Mouse (Mus musculus): Measurements from ENCODE around the gene Wbp2. TPM values are rescaled to one million over a fixed set of nuclear protein-coding genes. Genes with fewer than 3 reads are reported as not detected.
A peak's percentile ranks its signal among the peaks of the same experiment; 100 is the strongest.

Gene Wbp2
- polyA plus RNA-seq, 1 experiment from 2014 or later: 95.4 TPM

DNA sequence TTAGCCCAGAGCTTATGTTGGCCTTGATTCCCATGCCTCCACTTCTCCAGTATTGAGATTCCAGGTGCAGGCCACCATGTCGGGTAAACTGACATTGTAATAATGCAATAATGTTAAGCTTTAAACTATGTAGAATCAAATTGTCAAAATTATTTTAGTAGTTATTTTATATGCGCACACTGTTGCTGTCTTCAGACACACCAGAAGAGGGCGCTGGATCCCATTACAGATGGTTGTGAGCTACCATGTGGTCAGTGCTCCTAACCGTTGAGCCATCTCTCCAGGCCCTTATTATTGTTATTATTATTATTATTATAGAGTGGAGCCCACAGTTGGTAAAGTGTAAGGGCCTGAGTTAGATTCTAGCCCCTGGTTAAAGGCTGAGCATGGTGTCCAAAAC lies 24.3 kb upstream of the Wbp2 start:
- Histone ChIP-seq H3K9ac (ENCODE audit: low read length) (no peak overlapping the region), H3K36me3 (ENCODE audit: control insufficient read depth, insufficient read depth, low read length) (no peaks in the 10 kb centered on the region), H3K4me3 (ENCODE audit: low read length) (no peak overlapping the region), H3K4me2 (ENCODE audit: low read depth, low read length) (no peak overlapping the region), H3K27ac (ENCODE audit: low read length) (no peak overlapping the region), H3K27me3 (ENCODE audit: control insufficient read depth, insufficient read depth, low read depth, low read length) (peaks cover 34% of the 10 kb centered on the region), H3K4me1 (replicated peaks; ENCODE audit: control insufficient read depth, insufficient read depth, low read length) (peaks cover 44% of the 10 kb centered on the region), H3K9me3 (ENCODE audit: control insufficient read depth, low read length) (no peaks in the 10 kb centered on the region)
- ATAC-seq (ENCODE audit: low read depth): no peak
- 81% methylated on average over 4 of the region's 4 CpGs for WGBS

DNA sequence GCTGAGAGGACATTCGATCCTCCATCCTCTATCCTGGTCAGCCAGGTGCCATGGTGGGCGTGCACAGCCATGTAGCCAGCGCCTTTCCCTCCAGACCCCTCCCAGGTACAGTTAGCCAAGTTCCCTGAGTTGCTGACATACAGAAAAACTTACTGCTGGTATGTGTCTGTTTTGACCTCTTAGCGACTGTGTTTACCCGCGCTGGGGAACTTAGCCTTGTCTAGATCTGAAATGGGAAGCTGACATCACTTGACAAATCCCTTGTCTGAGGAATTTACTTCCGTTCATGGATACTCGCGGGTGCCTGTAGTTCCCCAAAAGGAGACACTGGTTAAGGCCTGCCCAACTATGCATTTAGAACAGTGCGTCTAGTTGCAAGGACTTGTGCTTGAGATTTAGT lies 23.7 kb upstream of the Wbp2 start:
- no peaks in the 10 kb centered on the region for H3K36me3 ChIP-seq (ENCODE audit: control insufficient read depth, insufficient read depth, low read length)
- peak; percentile 21 for ATAC-seq (ENCODE audit: low read depth)
- H3K4me3 ChIP-seq (ENCODE audit: low read length): peak overlapping the region; percentile 64
- H3K4me2 ChIP-seq (ENCODE audit: low read depth, low read length): peak overlapping the region; percentile 71
- H3K27ac ChIP-seq (ENCODE audit: low read length): peak overlapping the region; percentile 65
- WGBS: 13% methylated on average over 10 of the region's 10 CpGs
- peak overlapping the region; percentile 77 for H3K9ac ChIP-seq (ENCODE audit: low read length)
- H3K4me1 ChIP-seq (replicated peaks; ENCODE audit: control insufficient read depth, insufficient read depth, low read length): peaks cover 47% of the 10 kb centered on the region
- H3K9me3 ChIP-seq (ENCODE audit: control insufficient read depth, low read length): no peaks in the 10 kb centered on the region
- H3K27me3 ChIP-seq (ENCODE audit: control insufficient read depth, insufficient read depth, low read depth, low read length): peaks cover 34% of the 10 kb centered on the region

DNA sequence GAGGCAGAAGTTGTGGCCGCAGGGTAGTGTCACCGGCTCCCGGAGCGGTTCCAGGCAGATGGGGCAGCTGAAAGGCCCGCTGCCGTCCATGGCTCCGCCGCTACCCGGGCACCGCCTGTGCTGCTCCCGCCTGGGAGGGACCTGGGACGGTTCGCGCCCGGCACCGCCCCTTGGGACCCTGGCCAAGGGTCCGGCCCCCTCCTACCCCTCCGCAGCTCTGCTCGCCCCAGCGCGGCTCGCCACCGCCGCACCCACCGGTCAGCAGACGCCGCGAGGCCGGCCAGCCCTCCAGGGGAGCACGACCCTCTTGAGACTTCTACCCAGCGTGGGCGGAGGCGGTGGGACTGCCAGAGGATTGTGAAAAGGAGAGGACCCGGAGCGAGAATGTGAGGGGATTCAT lies 23.3 kb upstream of the Wbp2 start:
- H3K9ac ChIP-seq (ENCODE audit: low read length): peak overlapping the region; percentile 77
- peak overlapping the region; percentile 65 for H3K27ac ChIP-seq (ENCODE audit: low read length)
- peak overlapping the region; percentile 64 for H3K4me3 ChIP-seq (ENCODE audit: low read length)
- no peaks in the 10 kb centered on the region for H3K9me3 ChIP-seq (ENCODE audit: control insufficient read depth, low read length)
- WGBS: under 1% methylated on average over 32 of the region's 35 CpGs
- ATAC-seq (ENCODE audit: low read depth): peak; percentile 87
- H3K36me3 ChIP-seq (ENCODE audit: control insufficient read depth, insufficient read depth, low read length): no peaks in the 10 kb centered on the region
- peaks cover 34% of the 10 kb centered on the region for H3K27me3 ChIP-seq (ENCODE audit: control insufficient read depth, insufficient read depth, low read depth, low read length)
- H3K4me1 ChIP-seq (replicated peaks; ENCODE audit: control insufficient read depth, insufficient read depth, low read length): peaks cover 47% of the 10 kb centered on the region
- H3K4me2 ChIP-seq (ENCODE audit: low read depth, low read length): peak overlapping the region; percentile 71

DNA sequence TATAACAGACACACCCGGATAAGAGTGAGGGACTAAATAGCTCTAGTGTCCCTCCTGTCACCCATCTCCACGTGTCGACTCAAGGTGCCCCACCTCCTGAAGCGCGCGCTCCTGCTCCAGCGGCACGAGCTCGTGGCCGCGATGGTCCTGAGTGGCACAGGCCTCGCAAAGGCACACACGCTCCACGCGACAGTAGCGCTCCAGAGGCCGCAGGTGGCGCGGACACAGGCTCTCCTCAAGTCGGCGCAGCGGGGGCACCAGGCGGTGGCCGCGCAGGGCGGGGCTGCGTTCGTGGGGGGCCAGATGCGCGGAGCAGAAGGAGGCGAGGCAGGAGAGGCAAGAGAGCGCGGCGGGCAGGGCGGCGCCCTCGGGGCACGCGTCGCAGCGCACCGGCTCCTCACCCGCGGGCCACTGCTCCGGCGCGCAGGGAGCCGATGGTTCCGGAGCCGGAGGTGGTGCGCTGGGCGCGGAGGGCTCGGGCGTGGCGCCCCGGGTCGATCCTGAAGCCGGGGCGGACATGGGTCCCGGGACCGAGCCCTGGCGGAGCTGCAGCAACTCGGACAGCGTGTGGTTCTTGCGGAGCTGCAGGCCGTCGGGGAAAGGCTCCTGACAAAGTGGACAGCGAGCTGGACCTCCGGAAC lies 22.8 kb upstream of the Wbp2 start:
- peak; percentile 20 for ATAC-seq (ENCODE audit: low read depth)
- H3K27me3 ChIP-seq (ENCODE audit: control insufficient read depth, insufficient read depth, low read depth, low read length): peaks cover 34% of the 10 kb centered on the region
- no peaks in the 10 kb centered on the region for H3K9me3 ChIP-seq (ENCODE audit: control insufficient read depth, low read length)
- peak overlapping the region; percentile 7; the same call in 1 of the 2 replicates for H3K27ac ChIP-seq (ENCODE audit: low read length)
- peak overlapping the region; percentile 77 for H3K9ac ChIP-seq (ENCODE audit: low read length)
- no peaks in the 10 kb centered on the region for H3K36me3 ChIP-seq (ENCODE audit: control insufficient read depth, insufficient read depth, low read length)
- under 1% methylated on average over 62 of the region's 70 CpGs for WGBS
- H3K4me2 ChIP-seq (ENCODE audit: low read depth, low read length): peak overlapping the region; percentile 71
- H3K4me1 ChIP-seq (replicated peaks; ENCODE audit: control insufficient read depth, insufficient read depth, low read length): peaks cover 48% of the 10 kb centered on the region
- H3K4me3 ChIP-seq (ENCODE audit: low read length): peak overlapping the region; percentile 64

DNA sequence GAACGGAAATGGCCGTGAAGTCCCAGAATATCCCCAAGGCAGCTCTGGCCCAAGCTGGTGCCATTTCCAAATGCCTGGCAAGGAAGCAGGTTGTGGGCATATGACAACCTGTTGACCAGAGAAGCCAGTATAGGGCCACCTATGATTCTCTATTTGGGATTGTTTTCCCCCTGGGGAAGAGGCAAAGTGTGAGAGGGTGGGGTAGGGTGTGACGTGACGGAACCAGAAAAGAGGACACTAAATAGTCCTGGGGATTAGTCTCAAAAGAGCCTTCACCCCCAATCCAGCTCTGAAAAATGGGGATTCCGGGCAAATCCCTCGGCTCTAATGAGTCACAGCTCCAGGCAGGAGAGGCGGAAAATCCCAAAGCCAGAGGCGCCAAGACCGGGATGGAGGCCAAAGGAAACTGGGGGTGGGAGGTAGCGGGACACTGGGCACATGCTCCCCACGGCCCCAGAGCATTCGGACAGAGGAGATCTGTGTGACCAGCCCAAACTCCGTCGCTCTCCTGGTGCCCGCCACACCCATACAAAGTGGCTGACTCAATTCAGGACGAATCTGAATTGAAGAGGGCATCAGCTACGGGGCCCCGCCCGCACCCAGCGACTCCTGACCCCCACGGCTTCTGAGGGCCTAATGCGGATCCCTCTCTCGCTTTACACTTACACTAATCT lies 21.8 kb upstream of the Wbp2 start:
- Histone ChIP-seq H3K36me3 (ENCODE audit: control insufficient read depth, insufficient read depth, low read length) (no peaks in the 10 kb centered on the region), H3K27ac (ENCODE audit: low read length) (peak overlapping the region; percentile 2; the same call in 1 of the 2 replicates), H3K4me1 (replicated peaks; ENCODE audit: control insufficient read depth, insufficient read depth, low read length) (peaks cover 58% of the 10 kb centered on the region), H3K4me2 (ENCODE audit: low read depth, low read length) (peak overlapping the region; percentile 71), H3K9me3 (ENCODE audit: control insufficient read depth, low read length) (no peaks in the 10 kb centered on the region), H3K27me3 (ENCODE audit: control insufficient read depth, insufficient read depth, low read depth, low read length) (peaks cover 34% of the 10 kb centered on the region), H3K4me3 (ENCODE audit: low read length) (peak overlapping the region; percentile 64), H3K9ac (ENCODE audit: low read length) (peak overlapping the region; percentile 77)
- 10% methylated on average over 23 of the region's 23 CpGs for WGBS
- no peak for ATAC-seq (ENCODE audit: low read depth)

DNA sequence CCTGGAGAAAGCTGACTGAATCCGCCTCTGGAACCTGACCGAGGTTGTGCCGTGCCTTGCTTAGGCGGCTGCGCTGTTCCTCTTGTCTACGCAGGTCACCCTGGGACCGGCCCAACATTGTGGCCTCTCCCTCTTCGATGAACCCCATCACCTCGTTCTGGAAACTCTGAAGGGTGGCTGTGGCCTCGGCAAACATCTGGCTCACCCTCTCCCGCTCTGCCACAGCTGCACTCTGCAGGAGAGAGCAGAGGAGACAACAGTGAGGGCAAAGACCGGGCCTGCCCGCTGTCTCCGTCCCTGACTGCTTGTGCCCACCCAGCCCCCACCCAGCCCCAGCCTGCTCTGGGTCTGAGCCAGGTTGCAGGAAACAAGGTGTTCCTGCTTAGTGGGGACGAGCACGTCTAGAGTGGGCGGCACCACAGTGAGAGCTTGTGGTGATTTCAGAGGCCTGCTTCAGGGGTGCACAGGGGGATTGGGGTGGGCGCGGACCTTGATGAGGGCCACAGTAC lies 21.0 kb upstream of the Wbp2 start:
- H3K9me3 ChIP-seq (ENCODE audit: control insufficient read depth, low read length): no peaks in the 10 kb centered on the region
- peak overlapping the region; percentile 77 for H3K9ac ChIP-seq (ENCODE audit: low read length)
- no peak for ATAC-seq (ENCODE audit: low read depth)
- H3K27ac ChIP-seq (ENCODE audit: low read length): no peak overlapping the region
- peak overlapping the region; percentile 71 for H3K4me2 ChIP-seq (ENCODE audit: low read depth, low read length)
- H3K4me3 ChIP-seq (ENCODE audit: low read length): peak overlapping the region; percentile 64
- H3K27me3 ChIP-seq (ENCODE audit: control insufficient read depth, insufficient read depth, low read depth, low read length): peaks cover 34% of the 10 kb centered on the region
- no peaks in the 10 kb centered on the region for H3K36me3 ChIP-seq (ENCODE audit: control insufficient read depth, insufficient read depth, low read length)
- WGBS: 28% methylated on average over 19 of the region's 19 CpGs
- H3K4me1 ChIP-seq (replicated peaks; ENCODE audit: control insufficient read depth, insufficient read depth, low read length): peaks cover 63% of the 10 kb centered on the region

DNA sequence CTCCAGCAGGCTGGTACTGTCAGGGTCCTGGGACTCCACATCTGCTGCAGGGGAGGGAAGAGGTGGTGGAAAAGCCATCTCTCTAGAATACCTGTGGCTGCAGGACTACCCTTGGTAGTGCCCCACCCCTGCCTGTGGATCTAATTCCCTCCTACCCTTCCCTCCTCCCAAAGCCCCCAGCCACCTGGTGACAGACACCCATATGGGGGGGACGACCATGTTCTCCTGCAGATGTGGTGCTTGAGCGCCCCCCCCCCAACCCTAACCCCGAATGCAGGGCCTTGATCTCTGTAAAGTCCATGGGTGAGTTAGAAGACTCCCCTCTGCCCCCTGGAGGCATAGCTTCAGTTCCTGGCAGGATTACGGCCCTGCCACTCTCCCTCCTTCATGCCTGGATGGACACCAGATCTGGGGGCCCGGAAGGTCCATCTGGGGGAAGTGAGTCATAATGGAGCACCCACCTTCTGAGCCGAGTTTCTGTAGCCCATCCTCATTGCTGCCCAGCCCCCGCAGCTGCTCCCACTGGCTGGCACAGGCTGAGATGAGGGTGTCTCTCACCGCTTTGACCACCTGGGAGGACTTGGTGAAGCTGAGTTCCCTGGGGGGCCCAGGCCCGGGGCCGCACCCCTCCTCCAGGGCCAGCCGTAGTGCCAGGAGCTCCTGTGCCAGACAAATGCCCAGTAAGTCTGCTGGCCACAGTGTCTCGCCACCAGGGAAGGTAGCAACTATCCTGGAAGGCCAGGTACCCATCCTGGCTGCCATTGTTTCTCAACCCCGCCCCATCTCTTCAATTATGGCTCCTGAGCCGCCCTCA lies 20.4 kb upstream of the Wbp2 start:
- Histone ChIP-seq H3K4me3 (ENCODE audit: low read length) (peak overlapping the region; percentile 64), H3K36me3 (ENCODE audit: control insufficient read depth, insufficient read depth, low read length) (no peaks in the 10 kb centered on the region), H3K9ac (ENCODE audit: low read length) (peak overlapping the region; percentile 47), H3K27me3 (ENCODE audit: control insufficient read depth, insufficient read depth, low read depth, low read length) (peaks cover 34% of the 10 kb centered on the region), H3K9me3 (ENCODE audit: control insufficient read depth, low read length) (no peaks in the 10 kb centered on the region), H3K4me2 (ENCODE audit: low read depth, low read length) (peak overlapping the region; percentile 71), H3K27ac (ENCODE audit: low read length) (no peak overlapping the region), H3K4me1 (replicated peaks; ENCODE audit: control insufficient read depth, insufficient read depth, low read length) (peaks cover 67% of the 10 kb centered on the region)
- no peak for ATAC-seq (ENCODE audit: low read depth)
- 45% methylated on average over 13 of the region's 14 CpGs for whole genome bisulfite sequencing

DNA sequence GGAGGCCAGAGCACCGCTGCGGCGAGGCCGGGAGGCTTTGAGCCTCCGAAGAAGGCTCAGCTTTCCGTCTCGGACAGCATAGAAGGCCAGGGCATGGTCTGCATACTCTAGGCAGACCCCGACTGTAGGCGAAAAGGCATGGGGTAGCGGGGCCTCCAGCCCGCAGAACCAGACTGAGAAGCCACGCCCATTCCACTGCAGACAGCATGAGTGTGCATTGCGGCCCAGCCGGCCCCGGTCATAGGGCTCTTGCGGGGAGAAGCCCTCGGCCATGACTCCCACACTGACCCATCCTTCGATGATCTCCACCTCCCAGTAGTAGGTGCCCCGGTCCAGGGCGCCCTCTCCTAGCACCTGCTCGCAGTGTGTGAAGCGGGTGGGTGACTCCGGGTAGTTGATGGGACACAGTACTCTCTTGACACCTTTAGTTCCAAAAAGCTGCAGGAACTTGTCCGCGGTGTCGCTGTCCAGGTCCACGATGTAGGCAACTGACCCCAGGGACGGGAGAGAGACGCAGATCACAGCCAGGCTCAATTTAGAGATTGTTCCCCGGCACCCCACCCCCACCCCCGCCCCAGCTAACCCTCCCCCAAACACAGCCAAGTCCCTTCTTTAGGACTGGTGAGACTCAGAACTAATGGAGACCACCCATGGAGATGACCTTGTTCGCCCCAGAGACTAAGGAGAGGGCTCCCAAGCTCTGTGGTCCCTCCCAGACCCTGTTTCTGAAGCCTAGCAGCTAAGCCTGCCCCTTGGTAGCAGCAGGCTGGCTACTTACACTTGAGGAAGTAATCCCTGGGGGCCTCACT lies 19.6 kb upstream of the Wbp2 start:
- Histone ChIP-seq H3K4me3 (ENCODE audit: low read length) (peak overlapping the region; percentile 16; the same call in 1 of the 2 replicates), H3K27ac (ENCODE audit: low read length) (no peak overlapping the region), H3K4me1 (replicated peaks; ENCODE audit: control insufficient read depth, insufficient read depth, low read length) (peaks cover 76% of the 10 kb centered on the region)

More for the DNA sequence above, 19.6 kb upstream of the Wbp2 start:
- no peak for ATAC-seq (ENCODE audit: low read depth)
- Histone ChIP-seq H3K27me3 (ENCODE audit: control insufficient read depth, insufficient read depth, low read depth, low read length) (peaks cover 34% of the 10 kb centered on the region), H3K9ac (ENCODE audit: low read length) (peak overlapping the region; percentile 17; the same call in 1 of the 2 replicates), H3K9me3 (ENCODE audit: control insufficient read depth, low read length) (no peaks in the 10 kb centered on the region), H3K36me3 (ENCODE audit: control insufficient read depth, insufficient read depth, low read length) (no peaks in the 10 kb centered on the region), H3K4me2 (ENCODE audit: low read depth, low read length) (peak overlapping the region; percentile 26; the same call in 1 of the 2 replicates)
- WGBS: 33% methylated on average over 32 of the region's 32 CpGs

Measured in lung, embryonic 16.5 days (tissue).